Mouse (Mus musculus) spleen, embryonic (tissue): Measurements from ENCODE around the gene Ppm1h.

Experiments used
- CTCF ChIA-PET: fragments of 350-600 bp; sonication (Branson Sonifier 250); formaldehyde crosslinking; loops from one replicate; lab custom pipeline; 2022; lab: Charles Lee

Ppm1h gene

GRCm38 (mm10) chr10:122698347-122698746 is 19.8 kb downstream of the Ppm1h start:
- CTCF ChIA-PET: interaction anchor here (0.7 kb wide), 1 partner anchor 121 kb away, joined by 3 read pairs; no protein-coding TSS in a partner anchor

- CTCF ChIA-PET: no interaction called here
These were observed 26.3 kb downstream of the Ppm1h start for GRCm38 (mm10) chr10:122704901-122705300.

DNA sequence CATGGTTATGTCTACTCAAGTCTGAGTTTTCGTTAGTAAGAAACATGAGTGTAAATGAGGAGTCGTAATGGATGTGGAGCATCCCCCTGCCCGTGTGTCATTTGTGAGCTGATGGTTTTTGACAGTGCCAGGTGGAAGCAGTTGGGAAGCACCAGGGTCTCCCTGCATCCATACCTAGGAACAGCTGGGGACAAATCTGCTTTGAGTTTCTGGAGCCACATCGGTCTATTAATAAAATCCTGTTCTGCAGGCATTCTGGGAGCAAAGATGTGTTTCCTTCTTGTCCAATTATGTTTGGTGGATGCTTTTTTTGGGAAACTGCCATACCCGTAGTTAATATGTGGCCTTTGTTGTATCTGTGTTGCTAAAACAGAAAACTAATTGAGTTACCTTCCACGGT is 26.9 kb downstream of the Ppm1h start:
- CTCF ChIA-PET: no interaction called here

DNA sequence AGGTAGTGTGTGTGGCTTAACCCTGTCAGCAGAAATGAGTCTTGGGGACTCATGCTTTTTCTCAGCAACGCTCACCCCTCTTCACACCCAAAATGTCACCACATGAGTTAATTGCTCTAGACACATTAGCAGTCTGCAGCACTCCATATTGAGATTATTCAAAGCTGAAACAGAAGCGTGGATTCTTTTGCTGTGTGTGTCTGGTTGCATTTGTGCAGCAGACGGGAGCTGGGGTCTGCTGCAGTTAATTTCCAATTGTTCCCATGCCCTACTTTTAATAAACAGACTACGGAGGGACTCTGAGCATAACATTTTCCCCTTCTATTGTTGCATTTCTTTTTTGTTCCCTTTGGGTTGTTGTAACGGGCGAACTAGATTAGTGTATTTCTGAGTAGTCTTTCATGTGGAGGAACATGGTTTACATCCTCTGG is 32.8 kb downstream of the Ppm1h start:
- CTCF ChIA-PET: no interaction called here

DNA sequence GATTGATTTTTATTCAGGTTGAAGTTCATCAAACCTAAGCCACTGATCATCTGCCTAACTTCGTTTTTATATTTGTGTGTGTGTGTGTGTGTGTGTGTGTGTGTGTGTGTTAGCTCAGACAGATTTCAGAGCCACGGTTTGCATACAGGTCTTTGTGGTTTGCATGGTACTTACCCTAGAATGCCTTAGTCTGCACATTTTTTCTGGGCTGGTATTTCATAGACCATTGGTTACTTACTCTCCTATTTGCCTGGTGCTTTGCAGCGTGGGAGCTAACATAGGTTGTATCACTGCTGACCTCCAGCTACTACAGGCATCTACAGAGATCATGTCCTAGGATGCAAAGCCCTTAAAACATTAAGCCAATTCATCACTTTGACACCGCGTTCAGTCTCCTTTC is 33.7 kb downstream of the Ppm1h start:
- CTCF ChIA-PET: no interaction called here

GRCm38 (mm10) chr10:122715856-122716255 is 37.3 kb downstream of the Ppm1h start:
- CTCF ChIA-PET: interaction anchor here (0.7 to 0.9 kb wide), 2 partner anchors 12 to 101 kb away, joined by 4 to 6 read pairs; no protein-coding TSS in a partner anchor

DNA sequence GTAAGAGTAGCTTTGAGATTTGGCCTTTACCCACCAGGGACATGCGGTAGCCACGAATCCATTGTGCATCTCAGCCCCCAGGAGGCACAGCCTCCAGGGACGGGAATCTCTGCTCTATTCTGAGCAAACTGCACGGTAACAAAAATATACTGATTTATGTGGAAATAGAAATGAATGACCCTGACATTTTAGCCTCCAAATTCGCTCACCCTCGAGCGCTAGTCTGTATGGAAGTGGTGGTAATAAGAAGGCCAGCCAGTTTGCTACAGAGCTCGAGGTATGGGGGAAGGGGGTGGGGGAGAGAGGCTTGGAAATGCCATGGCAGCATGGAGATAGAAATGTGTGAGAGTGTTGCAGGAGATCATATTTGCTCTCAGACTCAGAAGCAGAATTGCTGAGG is 37.7 kb downstream of the Ppm1h start:
- CTCF ChIA-PET: interaction anchor here (0.7 to 0.9 kb wide), 2 partner anchors 12 to 101 kb away, joined by 4 to 6 read pairs; no protein-coding TSS in a partner anchor

GRCm38 (mm10) chr10:122716739-122717474 is 38.3 kb downstream of the Ppm1h start:
- CTCF ChIA-PET: no interaction called here

GRCm38 (mm10) chr10:122717754-122718415 is 39.3 kb downstream of the Ppm1h start:
- CTCF ChIA-PET: no interaction called here

- CTCF ChIA-PET: interaction anchor here (0.6 kb wide), 1 partner anchor 12 kb away, joined by 4 read pairs; no protein-coding TSS in a partner anchor
These were observed 40.4 kb downstream of the Ppm1h start for GRCm38 (mm10) chr10:122718951-122719350.

GRCm38 (mm10) chr10:122722111-122722510 is 43.5 kb downstream of the Ppm1h start:
- CTCF ChIA-PET: no interaction called here

DNA sequence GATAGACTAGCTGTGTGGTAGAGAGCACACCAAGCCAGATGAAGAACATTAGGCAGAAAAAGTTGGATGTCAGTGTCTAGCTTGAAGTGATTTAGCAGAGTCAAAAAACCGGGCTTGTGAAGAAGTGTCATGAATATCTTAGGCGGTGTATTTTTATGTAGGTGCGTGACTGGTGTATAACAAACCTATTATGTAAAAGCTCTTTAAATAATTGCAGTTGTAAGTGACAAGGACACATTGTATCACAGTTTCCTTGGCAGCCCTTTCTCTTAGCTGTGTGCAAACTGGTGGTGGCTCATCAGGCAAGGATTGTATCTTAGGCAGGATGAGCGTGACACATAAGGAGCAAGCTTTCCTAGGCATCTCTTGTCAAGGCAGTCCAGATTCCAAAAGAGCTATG is 46.1 kb downstream of the Ppm1h start:
- CTCF ChIA-PET: interaction anchor here (0.6 kb wide), 1 partner anchor 30 kb away, joined by 5 read pairs; no protein-coding TSS in a partner anchor

GRCm38 (mm10) chr10:122727228-122727627 is 48.7 kb downstream of the Ppm1h start:
- CTCF ChIA-PET: no interaction called here

DNA sequence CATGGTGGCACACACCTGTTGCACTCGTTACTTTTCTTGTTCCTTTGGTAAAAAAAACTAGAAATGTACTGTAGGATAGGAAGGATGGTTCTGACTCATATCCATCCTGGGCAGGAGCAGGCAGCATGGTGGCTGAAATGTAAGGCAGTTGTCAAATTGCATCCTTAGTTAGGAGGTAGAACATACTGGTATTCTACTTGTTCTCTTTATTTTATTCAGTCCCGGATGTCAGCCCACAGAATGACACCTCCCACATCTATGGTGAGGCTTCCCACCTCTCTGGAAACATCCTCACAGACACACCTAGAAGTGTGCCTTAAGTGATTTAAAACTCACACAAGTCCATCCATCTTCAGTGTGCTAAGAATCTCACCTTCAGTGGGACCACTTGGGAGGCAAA is 49.6 kb downstream of the Ppm1h start:
- CTCF ChIA-PET: no interaction called here

GRCm38 (mm10) chr10:122732146-122732545 is 53.6 kb downstream of the Ppm1h start:
- CTCF ChIA-PET: no interaction called here

- CTCF ChIA-PET: no interaction called here
These were observed 56.0 kb downstream of the Ppm1h start for GRCm38 (mm10) chr10:122734521-122734920.

GRCm38 (mm10) chr10:122735284-122735784 is 56.8 kb downstream of the Ppm1h start:
- CTCF ChIA-PET: no interaction called here

DNA sequence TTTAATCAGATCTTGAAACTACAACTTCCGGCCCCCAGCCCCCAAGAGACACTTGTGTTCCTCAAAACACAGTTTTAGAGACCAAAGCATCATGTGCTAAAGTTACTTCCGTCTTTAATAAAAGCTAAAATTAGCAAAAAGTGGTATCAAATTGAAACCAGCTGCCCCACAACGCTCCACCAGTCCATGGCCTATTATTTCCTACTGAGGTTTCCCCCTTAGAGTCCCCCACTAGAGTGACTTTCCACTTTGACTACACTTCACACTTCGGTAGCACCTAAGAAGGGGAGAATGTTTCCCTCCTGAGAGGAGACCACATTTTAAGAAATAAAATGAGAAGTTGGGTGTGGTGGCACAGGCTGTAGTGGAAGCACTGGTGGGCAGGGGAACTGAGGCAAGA is 58.3 kb downstream of the Ppm1h start:
- CTCF ChIA-PET: no interaction called here

GRCm38 (mm10) chr10:122738526-122738925 is 60.0 kb downstream of the Ppm1h start:
- CTCF ChIA-PET: no interaction called here

- CTCF ChIA-PET: no interaction called here
These were observed 60.5 kb downstream of the Ppm1h start for GRCm38 (mm10) chr10:122739037-122739436.

GRCm38 (mm10) chr10:122740117-122740516 is 61.6 kb downstream of the Ppm1h start:
- CTCF ChIA-PET: no interaction called here

DNA sequence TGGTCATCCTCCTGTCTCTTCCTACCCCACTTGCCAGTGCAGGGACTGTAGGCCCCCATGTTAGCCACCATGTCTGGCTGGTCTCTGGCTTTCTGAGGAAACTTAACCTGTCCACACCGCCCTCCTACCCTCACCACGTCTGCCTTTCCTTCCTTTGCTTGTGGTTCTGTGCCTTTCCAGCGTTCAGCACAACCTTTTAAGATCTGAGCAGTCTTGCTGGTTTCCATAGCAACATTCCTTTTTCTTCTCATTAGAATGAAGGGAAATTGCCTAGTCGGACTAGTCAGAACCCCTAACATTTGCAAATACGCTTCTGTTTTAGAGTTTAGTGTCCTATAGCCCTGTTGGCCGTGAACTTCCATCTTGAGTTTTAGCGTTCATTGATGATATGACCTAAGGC is 62.6 kb downstream of the Ppm1h start:
- CTCF ChIA-PET: interaction anchor here (0.6 kb wide), 1 partner anchor 60 kb away, joined by 6 read pairs; no protein-coding TSS in a partner anchor
